Mouse (Mus musculus): ENCODE data around the gene Nup62. TPM values are rescaled to one million over a fixed set of nuclear protein-coding genes. Genes with fewer than 3 reads are reported as not detected.
"Not testable (repeated sequence)": the region's sequence is repeated elsewhere in the genome, so short reads cannot be mapped to it uniquely, and the experiment has no call there.

The Nup62 gene
- total RNA-seq, 1 experiment from 2014 or later, result 40.6 TPM

DNA sequence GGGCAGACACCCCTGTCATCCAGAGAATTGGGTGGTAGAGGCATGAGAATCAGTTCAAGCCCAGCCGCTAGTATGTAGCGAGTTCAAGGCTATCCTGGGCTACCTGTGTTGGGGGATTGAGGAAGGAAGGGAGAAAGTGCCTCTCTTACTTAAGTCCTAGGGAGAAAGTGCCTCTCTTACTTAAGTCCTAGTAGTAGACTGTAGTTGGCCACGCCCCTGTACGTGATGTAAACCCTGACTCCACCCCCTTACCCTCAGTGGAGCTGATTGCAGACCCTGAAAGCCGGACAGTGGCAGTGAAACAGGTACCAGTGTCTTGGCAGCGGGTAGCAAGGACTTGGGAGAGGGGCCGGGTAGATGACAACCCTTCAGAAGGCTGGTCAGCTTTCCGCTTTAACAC, 42.0 kb downstream of the Nup62 start:
- ATAC-seq (ENCODE audit: extremely low read depth, insufficient number of reproducible peaks, low FRiP score, poor library complexity, severe bottlenecking), result 0 out of 2 replicates have a peak, but pooled peaks have one; percentile 13

DNA sequence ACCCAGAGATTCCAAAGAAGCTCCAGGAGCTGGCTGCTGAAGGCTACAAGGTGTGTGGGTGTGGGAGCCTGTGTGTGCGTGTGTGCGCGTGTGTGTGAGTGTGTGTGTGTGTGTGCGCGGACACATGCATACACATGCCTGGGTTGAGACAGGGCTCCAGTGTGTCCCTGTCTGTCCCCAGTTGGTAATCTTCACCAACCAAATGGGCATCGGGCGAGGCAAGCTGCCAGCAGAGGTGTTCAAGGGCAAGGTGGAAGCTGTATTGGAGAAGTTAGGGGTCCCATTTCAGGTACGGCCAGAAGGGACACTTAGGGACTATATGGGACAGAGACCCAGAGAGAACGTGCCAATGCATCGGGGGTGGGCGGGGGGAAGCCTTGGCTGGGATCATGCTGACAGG, 44.0 kb downstream of the Nup62 start:
- ATAC-seq (ENCODE audit: extremely low read depth, insufficient number of reproducible peaks, low FRiP score, poor library complexity, severe bottlenecking), result no peak

DNA sequence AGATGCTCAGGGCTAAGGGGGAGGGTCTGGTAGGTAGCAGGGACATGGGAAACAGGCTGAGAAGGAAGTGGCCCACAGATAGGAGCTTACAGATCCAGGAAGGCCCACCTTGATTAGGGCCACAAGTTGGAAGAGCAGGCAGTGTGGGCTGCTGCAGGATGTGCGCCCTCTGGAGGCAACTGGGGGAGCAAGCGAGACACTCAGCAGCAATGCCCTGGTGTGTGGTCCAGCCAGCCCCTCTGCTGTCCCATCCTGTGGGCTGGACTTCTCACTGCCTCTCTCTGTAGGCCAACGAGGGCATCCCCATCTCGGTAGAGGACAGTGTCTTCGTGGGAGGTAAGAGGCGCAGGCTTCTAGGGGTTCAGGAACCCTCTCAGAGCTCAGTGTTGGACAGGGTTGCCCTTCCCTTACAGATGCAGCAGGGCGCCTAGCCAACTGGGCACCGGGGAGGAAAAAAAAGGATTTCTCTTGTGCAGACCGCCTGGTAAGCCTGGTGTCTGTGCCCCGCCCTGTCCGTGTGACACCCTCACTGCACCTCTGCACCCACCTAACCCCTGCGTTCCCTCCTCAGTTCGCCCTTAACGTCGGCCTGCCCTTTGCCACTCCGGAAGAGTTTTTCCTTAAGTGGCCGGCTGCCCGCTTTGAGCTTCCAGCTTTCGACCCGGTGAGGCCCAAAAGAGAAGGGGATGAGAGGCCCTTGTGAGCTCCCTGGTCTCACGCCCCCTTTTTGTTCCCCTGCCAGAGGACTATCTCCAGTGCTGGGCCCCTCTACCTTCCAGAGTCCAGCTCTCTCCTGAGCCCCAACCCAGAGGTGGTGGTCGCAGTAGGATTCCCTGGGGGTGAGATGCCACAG, 44.9 kb downstream of the Nup62 start:
- ATAC-seq (ENCODE audit: extremely low read depth, insufficient number of reproducible peaks, low FRiP score, poor library complexity, severe bottlenecking), result peak; percentile 40

DNA sequence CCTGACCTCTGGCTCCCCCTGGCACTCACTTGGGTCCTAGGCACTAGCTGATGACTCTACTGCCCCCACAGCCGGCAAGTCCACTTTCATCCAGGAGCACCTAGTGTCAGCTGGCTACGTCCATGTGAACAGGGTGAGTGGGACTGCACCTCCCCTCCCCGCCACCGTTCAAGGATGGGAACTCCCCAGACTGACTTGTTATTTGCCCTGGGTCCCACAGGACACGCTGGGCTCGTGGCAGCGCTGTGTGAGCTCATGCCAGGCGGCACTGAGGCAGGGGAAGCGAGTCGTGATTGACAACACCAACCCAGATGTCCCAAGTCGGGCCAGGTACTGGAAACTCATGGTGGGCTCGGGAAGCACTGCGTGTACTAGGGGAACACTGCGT, 45.5 kb downstream of the Nup62 start:
- no peak for ATAC-seq (ENCODE audit: extremely low read depth, insufficient number of reproducible peaks, low FRiP score, poor library complexity, severe bottlenecking)

DNA sequence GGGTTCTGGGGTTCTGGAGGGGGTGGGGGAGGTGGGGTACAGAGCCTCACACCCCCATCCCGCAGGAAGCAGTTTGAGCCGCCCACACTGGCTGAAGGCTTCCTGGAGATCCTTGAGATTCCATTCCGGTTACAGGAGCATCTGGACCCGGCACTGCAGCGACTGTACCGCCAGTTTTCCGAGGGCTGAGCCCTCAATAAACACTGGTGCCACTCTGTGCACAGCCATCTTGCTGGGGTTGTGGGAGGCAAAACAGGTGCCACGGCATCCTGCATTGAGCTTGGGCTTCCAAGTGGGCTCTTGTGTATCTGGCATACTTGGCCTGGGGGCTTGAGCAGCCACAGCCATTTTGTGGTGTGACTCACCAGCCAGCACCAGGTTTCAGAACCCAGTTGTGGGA, 46.5 kb downstream of the Nup62 start:
- no peak for ATAC-seq (ENCODE audit: extremely low read depth, insufficient number of reproducible peaks, low FRiP score, poor library complexity, severe bottlenecking)

DNA sequence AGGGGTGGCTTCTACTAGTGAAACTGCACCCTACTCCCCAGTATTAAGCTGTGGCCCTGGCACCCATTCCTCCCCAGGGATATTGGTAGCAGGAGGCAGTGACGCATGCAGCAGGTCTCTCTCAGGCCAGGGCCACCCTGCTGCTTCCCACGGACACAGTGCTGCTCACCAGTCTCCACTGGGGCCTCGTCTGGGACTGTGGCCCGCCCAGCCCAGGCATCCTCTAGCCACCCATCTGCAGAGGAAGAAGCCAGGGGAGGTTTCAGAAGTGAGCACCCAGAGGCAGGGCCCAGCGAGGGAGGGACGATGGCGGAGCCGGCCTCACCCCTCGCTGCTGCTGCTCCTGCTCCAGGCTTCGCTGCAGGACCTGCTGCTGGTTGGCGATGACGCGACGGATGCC, 47.3 kb downstream of the Nup62 start:
- ATAC-seq (ENCODE audit: extremely low read depth, insufficient number of reproducible peaks, low FRiP score, poor library complexity, severe bottlenecking), result no peak

DNA sequence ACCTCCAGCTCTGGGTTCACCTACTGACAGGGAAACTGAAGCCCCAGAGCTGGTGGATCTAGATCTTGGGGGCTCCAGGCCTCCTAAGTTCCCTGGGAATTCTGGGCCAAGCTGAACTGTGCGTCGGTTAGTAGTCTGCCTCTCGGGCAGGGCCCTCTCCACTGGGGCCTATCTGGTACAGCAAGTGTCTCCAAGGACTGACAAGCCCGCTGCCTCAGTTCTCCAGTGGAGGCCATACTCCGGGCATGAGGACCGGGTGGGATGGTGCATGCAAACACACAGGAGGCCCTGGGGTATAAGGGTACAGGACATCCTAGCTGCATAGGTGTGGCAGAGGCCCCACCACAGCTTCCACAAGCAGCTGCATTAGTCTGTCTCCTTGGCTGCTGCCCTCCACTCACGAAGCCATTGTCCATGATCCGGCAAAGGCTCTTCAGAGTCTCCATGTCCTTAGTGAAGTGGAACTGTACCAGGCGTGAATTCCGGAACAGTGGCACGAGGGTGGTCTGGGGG, 48.1 kb downstream of the Nup62 start:
- ATAC-seq (ENCODE audit: extremely low read depth, insufficient number of reproducible peaks, low FRiP score, poor library complexity, severe bottlenecking), result no peak

DNA sequence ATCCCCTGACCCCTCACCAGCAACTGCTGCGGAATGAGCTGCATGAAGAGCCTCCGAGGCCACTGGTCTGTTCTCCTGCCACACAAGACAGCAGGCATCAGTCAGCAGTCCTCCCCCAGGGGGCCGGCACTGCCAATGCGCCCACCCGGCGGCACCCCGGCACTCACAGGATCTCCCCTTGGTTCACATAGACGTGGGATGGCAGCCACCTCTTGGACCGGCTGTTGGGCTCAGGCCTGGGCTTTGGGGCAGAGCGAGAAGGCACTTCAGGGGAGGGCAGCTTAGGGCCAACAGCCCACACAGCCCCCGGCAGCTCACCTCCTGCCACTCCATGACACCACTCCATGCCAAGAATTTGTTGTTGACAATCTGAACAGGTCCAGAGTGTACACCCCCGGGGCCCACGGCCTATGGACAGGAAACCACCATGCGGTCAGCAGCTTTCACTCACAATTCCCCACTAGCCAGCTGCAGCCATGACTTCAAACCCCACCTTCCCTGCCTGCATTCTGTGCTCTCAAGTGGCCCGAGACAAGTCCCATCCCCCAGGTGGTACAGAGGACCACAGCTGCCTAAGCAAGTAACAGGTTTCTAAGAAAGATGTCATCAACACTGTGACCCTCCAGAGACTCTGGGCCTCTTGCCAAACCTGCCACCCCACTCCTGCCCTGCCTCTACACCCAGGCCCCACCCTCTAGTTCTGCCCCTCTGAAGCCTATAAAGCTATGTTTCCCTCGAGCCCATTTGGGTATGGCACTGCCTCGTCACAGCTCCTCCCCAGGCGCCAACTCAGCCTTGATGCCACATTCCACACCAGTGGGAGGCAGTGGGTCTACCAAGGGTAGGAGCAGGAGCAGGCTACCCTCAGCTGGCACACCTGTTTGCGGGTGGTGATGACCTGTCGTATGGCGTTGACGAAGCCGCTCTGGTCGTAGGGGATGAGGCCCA, 49.0 kb downstream of the Nup62 start:
- ATAC-seq (ENCODE audit: extremely low read depth, insufficient number of reproducible peaks, low FRiP score, poor library complexity, severe bottlenecking), result no peak

DNA sequence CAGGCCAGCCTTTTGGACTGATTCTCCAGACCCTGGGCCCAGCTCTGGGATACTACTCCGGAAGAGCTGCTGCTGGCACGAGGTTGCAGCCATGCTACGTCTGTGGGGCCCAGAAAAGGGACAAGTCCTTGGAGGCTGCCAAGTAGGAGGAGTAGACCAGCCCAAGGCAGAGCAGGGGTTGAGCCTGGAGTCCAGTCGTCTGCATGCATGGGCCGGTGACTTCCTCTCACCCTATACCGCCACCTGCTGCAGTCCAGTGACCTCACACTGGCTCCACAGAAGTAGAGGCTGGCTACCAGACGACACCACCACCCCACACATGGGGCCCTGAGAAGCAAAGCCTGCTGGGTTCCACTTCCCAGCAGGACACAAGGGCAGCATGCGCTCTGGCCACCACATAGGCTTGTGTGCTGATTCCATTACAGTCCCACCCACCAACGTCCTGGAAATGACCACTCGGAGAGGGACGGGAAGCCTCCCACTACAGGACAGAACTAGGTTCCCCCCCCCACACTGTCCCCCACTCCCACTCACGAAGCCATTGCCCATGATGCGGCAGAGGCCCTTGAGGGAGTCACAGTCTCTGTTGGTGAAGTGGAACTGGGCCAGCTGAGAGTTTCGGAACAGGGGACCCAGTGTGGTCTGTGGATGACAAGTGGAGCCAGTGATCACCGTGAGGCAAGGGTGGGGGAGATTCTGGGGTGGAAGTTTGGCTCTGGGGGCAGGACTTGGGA, 50.6 kb downstream of the Nup62 start:
- peak; percentile 37; the same call in 1 of the 2 replicates for ATAC-seq (ENCODE audit: extremely low read depth, insufficient number of reproducible peaks, low FRiP score, poor library complexity, severe bottlenecking)

DNA sequence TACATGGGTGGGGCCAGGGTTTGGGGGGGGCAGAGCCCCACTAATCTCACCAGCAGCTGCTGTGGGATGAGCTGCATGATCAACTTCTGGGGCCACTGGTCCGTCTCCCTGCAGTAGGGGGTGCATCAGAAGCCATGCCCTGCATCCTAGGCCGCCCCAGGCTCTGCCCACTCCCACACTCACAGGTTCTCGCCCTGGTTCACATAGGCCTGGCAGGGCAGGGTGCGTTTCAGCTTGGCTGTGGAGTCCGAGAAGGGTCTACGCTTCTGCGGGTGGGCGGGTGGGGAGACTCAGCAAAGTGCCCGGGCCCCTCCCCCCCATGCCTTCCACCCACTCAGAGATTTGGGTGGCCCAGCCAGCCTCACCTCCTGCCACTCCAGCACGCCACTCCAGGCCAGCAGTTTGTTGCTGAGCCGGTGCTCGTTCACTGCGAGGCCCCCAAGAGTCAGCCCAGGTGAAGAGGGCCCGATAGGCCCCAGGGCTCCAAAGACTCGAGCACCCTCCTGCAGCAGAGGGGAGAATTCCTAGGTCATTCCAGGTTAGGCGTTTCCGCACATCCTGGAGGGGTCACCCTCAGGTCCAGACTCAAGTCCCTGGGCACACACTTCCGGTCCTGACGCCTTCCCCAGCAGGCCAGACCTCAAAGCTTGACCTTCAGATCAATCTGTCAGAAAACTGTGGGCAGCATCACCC, 51.3 kb downstream of the Nup62 start:
- ATAC-seq (ENCODE audit: extremely low read depth, insufficient number of reproducible peaks, low FRiP score, poor library complexity, severe bottlenecking), result no peak

DNA sequence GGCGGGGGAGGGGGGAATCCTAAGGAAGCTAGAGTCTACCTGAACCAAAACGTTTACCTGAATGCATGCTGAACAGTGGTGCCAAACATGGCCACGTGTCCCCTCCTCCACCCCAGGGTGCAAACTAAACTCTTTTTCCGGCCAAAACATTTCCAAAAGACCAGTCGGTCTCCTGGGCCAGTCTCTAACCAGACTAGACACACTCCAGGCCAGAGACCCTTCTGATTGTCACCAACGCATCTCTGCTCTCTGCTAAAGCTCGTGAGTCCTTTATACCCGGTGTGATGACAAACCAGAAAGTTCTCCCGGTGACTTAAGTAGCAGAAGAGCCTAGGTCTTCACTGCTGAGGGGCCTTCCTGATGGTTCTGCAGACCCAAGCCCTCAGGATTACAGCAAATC, 51.9 kb downstream of the Nup62 start:
- no peak for ATAC-seq (ENCODE audit: extremely low read depth, insufficient number of reproducible peaks, low FRiP score, poor library complexity, severe bottlenecking)

DNA sequence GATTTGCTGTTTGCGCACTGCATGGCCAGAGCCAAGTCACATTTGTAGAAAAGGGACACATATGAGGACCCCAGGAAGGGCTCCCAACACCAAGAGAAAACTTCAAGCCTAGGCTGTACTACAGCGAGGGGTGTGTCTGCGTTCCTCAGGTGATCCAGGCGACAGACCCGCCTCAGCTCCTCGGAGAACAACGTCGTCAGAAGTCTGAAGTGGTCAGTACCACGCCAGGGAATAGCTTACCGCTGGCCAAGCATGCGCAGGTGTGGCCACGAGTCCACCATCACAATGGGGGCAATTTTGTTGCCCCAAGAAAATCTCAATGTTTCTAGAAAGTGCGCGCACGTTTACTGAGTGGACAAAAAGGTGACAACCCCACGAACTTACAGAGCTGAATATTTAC, 52.6 kb downstream of the Nup62 start:
- ATAC-seq (ENCODE audit: extremely low read depth, insufficient number of reproducible peaks, low FRiP score, poor library complexity, severe bottlenecking), result no peak

DNA sequence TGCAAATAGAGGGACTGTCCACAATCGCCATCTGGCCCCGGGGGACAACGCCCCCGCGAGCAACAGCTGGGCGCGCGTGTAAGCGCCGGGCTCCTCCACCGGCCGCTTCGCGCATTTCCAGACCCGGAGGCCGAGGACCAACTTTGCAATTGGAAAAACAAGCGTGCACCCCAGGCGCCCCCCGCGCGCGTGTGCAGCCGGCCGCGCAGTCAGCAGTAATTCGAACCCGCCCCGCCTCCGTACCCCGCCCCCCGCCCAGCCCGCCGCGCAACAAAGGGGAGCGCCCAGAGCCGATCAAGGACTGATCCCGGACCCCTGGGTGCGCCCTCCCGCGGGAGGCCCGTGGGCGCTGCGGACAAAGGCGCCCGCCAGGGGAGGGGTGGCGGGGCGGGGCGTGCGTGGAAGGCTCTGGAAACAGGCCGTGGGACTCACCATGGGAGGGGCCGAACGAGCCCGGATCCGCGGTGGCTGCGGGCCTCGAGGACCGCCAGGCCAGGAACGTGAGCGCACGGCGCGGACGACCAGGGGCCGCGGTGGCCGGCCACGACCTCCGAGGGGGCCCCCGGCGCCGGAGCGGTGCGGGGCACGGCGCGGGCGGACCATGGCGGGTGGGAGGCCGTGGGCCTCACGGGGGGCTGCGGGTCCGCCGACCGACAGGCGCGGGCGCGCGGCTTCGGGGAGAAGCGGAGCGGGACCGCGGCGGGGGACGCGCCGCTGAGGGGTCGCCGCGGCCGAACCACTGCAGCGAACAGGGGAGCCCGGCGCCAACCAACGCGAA, 53.2 kb downstream of the Nup62 start:
- no peak for ATAC-seq (ENCODE audit: extremely low read depth, insufficient number of reproducible peaks, low FRiP score, poor library complexity, severe bottlenecking)

DNA sequence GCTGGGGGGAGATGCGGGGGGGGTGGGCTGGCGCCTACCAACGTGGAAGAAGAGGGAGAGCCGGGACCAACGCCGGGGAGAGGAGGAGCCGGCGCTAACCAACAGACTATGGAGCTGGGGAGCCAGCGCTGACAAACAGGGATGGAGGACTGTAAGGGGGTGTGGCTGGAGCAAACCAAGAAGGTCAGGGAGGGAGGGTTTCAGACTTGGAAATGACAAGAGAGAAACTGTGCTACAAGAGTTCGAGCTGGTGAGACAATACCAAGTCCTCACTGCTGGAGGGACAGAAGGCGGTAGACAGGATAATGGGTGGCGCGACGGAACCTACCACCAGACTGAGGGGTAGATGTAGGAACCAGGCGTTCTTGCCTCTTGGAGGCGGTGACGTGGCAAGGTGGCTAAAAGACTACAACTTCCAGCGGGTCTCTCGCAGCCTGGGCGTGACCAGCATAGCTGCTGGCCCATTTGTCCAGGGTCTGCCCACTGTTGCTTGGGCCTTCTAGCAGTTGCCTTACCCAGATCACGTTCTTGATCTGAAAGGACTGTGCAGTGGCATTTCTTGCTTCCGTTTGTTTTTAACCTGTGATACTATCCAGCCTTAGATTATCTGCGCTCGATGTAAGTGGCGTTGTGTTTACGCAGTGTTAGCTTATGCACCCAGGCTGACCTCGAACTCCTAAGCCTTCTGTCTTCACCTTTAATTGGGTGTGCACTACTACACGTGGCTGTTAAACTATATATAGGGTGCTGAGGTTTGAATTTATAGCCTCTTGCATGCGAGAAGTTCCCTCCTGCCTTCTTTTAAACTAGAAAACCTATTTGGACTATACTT, 54.0 kb downstream of the Nup62 start, which contains the start of gene Ptov1:
Gene Ptov1, minus strand, starts transcription at position 92 of the 832 bp plus-strand sequence.
- peak; percentile 73 for ATAC-seq (ENCODE audit: extremely low read depth, insufficient number of reproducible peaks, low FRiP score, poor library complexity, severe bottlenecking)

DNA sequence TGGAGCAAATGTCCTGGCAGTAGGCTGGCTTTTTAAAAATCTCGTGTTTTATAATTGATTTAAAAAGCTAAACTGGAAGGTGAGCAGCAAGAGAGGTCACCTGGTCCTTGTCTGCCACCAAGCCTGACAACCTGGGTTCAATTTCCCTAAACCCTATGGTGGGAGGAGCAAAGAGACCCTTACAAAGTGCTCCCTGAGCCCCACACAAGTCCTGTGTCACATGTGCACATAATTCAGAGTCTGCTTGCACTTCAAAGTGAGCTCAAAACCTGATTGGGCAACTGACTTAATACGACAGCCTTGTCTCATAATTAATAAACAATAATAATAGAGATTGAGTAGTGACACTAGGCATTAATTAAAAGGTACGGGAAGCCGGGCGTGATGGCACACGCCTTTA, 54.7 kb downstream of the Nup62 start:
- ATAC-seq (ENCODE audit: extremely low read depth, insufficient number of reproducible peaks, low FRiP score, poor library complexity, severe bottlenecking), result no peak

DNA sequence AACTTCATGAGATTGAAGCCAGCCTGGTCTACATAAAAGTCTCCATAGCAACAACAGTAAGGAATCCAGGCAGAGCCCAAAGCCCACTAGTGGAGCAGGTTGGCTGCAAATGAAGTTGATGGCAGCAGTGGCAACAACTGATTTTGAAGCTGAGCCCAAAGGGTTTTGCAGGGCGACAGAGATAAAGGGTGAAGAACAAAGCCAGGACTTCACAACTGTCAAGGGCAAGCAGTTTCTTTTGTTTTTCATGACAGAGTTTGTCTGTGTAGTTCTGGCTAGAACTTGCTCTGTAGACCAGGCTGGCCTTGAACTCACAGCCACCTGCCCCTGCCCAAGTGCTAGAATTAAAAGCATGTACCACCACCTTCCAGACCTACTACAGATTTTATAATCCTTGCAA, 55.3 kb downstream of the Nup62 start:
- no peak for ATAC-seq (ENCODE audit: extremely low read depth, insufficient number of reproducible peaks, low FRiP score, poor library complexity, severe bottlenecking)

DNA sequence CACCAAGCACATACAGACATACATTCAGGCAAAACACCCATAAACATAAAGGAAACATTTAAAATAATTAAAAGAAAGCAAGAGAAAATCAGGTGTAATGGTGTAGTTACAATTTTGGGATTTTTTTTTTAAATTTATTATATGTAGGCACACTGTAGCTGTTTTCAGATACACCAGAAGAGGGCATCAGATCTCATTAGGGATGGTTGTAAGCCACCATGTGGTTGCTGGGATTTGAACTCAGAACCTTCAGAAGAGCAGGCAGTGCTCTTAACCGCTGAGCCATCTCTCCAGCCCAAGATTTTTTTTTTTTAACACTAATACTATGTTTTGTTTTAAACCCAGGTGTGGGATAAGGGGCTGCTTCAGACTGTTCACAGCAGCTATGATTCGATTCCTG, 55.9 kb downstream of the Nup62 start:
- ATAC-seq (ENCODE audit: extremely low read depth, insufficient number of reproducible peaks, low FRiP score, poor library complexity, severe bottlenecking), result not testable (repeated sequence)
